Mouse (Mus musculus): ENCODE results near the gene Zfp57. TPM values are rescaled to one million over a fixed set of nuclear protein-coding genes. Genes with fewer than 3 reads are reported as not detected.

The Zfp57 gene
- total RNA-seq, 1 experiment from 2014 or later, result 3.8 TPM

DNA sequence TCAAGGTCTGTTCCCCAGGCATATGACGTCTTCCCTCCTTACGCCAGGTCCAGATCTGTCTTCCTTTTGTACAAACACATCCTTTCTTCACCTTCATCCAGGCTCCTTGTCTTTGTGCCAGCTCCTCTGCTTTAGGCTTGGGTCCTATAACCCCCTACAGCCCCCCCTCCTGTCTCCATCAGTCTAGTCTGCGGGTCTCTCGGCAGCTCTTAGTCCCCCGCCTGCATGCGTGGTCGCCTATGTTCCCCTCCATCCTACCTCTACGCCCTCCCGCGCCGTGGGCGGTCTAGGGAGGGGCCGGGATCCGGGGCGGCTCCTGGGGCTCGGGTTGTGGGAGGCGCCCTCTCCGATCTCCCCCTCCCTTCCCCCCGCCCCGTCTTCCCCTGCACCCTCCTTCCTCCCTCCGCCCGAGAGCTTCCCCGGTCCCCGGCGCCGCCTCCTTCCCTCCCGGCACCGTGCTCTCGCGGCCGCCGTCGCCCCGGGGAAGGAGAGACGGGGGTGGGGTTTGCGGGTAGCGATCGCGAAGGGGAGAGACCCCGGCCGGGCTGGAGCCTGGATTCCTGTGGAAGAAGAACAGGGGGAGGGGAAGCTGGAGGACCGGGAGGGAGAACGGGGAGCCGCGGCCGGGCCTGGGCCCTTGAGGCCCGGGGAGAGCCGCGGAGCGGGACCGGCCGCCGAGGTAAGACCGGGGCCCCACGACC is 44.8 kb downstream of the Zfp57 start, which contains the start of gene Gabbr1:
Gabbr1 (plus strand) TSS at position 356 of the 701 bp plus-strand sequence.
- peak; percentile 86 for DNase-seq

- peak; percentile 74 for DNase-seq
These were observed 45.5 kb downstream of the Zfp57 start for GRCm38 (mm10) chr17:37046312-37047112.

DNA sequence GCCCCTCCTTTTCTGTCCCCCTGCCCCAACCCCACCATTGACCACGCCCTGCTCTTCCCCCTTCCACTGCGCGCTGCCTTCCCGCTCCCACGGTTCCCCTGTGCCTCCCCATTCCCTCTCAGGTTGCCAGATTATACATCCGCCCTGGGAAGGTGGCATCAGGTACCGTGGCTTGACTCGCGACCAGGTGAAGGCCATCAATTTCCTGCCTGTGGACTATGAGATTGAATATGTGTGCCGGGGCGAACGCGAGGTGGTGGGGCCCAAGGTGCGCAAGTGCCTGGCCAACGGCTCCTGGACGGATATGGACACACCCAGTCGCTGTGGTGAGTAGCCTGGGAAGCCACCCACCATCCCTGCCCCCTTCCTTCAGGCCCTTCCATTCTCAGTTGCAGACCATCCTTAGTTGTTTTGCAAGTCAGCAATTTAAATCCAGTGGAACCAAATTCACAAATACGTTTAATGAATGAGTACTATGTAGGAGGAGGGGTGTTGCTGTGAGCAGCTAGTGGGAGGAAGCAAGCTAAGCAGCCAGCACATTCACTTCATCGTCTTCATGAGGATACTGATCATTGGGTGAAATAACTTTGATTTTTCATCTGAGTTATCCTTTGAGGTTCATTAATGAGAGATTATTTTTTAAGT is 46.5 kb downstream of the Zfp57 start:
- no peak for DNase-seq

DNA sequence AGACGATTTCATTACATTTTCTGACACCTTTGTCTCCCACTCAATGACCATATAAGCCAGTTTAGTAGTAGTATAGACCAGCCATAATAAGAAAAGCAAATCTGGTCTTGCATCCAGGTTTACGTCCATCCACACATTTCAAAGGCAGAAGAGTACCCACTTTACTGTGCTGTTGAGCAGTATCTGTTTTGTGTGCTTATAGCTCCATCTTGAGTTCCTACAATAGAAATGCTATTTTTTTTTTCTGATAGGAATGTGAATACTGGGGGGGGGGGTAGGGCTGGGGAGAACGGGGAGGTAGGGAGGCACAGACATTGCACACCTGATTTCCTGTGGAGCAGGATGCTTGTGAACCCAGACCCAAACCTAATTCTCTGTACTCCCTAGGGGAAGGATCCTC is 47.0 kb downstream of the Zfp57 start:
- DNase-seq, result no peak

- DNase-seq, result no peak
These were observed 47.4 kb downstream of the Zfp57 start for GRCm38 (mm10) chr17:37048383-37048782.

DNA sequence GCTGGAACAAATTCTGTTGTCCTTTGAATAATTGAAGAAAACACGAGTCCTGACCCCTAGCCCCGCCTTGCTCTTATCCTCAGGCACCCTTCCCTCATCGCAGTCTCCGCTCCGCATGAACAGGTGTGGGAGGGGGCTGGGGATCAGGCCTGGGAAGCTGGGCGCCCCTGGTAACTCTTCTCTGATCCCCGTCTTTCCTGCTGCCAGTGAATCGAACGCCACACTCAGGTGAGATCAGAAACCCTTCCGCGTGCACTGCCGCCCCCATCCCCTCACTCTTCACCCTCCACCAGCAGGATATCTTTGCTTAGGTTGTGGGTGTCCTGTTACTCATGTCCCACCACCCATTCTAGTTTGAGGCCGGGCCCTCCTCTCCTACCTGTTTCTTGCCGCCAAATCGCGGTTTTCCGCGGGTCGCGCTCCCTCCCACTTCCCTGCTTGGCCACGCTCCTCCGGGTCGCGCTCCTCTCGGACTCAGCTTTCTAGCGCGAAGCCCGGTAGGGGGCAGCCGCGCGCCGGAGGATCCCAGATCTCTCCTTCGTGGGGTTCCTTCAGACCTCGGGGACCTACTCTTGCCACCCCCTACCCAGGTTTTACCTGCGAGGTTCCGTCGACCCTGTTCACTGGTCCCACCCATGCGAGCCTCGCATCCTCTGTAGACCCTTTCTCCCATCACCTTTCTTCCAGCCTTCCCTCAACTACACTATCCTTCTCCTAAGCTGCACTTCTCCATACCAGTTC is 48.8 kb downstream of the Zfp57 start:
- peak; percentile 79 for DNase-seq

- peak; percentile 87 for DNase-seq
These were observed 49.4 kb downstream of the Zfp57 start for GRCm38 (mm10) chr17:37050399-37050798.

DNA sequence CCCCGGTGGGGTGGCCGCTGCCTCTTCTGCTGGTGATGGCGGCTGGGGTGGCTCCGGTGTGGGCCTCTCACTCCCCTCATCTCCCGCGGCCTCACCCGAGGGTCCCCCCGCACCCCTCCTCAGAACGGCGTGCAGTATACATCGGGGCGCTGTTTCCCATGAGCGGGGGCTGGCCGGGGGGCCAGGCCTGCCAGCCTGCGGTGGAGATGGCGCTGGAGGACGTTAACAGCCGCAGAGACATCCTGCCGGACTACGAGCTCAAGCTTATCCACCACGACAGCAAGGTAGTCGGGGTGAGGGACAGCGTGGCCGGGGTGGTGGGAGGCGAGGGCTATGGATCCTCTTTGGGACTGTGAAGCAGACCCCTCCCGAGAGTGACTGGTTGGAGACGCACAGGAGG is 49.9 kb downstream of the Zfp57 start:
- DNase-seq, result no peak

DNA sequence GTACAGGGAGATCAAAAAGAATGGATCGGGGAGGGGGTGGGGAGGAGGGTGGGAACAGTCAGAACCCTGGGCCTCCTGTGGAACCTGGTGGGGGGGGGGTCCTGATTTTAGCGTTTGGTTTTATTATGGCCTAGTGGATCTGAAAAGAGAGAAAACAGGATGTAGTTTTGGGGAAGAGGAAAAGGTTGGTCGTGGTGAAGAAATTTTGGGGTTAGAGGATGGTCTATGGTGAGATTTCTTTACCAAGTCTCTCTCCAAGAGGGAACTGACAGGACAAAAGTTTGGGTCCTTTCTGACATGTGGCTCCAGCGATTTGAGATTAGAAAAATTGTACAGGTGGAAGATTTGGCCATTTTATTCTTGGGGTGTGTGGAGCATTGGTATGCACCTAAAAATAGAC is 50.8 kb downstream of the Zfp57 start:
- no peak for DNase-seq

DNA sequence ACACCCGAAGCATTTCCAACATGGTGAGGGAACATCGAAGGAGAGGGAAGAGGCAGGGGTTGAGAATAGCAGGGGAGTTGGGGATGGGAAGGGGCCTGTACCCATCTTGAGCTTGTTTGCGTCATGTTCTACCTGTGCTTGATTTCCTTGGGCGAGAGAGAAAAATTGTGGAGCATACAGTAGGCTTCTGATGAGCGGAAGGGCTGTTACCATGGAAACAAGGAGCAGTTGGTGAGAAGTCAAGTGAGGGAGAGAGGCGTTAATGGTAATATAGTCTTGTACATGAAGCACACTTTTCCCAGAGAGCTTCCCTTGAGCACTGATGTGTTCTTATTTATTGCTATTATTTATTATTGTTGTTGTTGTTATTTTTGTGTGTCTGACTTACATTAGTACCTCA is 56.0 kb downstream of the Zfp57 start:
- no peak for DNase-seq

Other genes with a start within 250 kb of the Zfp57 start
- not detected in 2 replicates for gene H2-M10.5, start 228.3 kb upstream of the Zfp57 start, total RNA-seq (2021)
- gene H2-M10.6, start 189.0 kb upstream of the Zfp57 start, total RNA-seq (2021), result not detected in 2 replicates
- gene Trim26, start 164.0 kb upstream of the Zfp57 start, total RNA-seq (2021), result 69.2 and 77.1 TPM in 2 replicates
- not detected in 2 replicates for gene Trim15, start 134.0 kb upstream of the Zfp57 start, total RNA-seq (2021)
- gene Trim10, start 131.6 kb upstream of the Zfp57 start, total RNA-seq (2021), result 0.27 and 0.67 TPM in 2 replicates
- gene Trim40, start 111.0 kb upstream of the Zfp57 start, total RNA-seq (2021), result 0.61 TPM in 1 of 2 replicates, not detected in the other
- not detected in 2 replicates for gene Trim31, start 103.0 kb upstream of the Zfp57 start, total RNA-seq (2021)
- gene Rnf39, start 58.2 kb upstream of the Zfp57 start, total RNA-seq (2021), result 0.85 TPM in 1 of 2 replicates, not detected in the other
- 78.7 and 85.4 TPM in 2 replicates for gene Ppp1r11, start 49.4 kb upstream of the Zfp57 start, total RNA-seq (2021)
- gene Znrd1, start 42.6 kb upstream of the Zfp57 start, total RNA-seq (2021), result 33.8 and 41.3 TPM in 2 replicates
- 16.5 and 21.2 TPM in 2 replicates for gene Znrd1as, start 42.6 kb upstream of the Zfp57 start, total RNA-seq (2021)
- gene 2410137M14Rik, start 19.9 kb upstream of the Zfp57 start, total RNA-seq (2021), result not detected in 2 replicates
- not detected in 2 replicates for gene H2-M5, start 11.6 kb upstream of the Zfp57 start, total RNA-seq (2021)
- not detected in 2 replicates for gene Mog, start 22.2 kb downstream of the Zfp57 start, total RNA-seq (2021)
- 39.6 and 46.0 TPM in 2 replicates for gene Gabbr1, start 44.8 kb downstream of the Zfp57 start, total RNA-seq (2021)
- gene Olfr90, start 87.3 kb downstream of the Zfp57 start, total RNA-seq (2021), result not detected in 2 replicates
- gene Olfr91, start 97.1 kb downstream of the Zfp57 start, total RNA-seq (2021), result not detected in 2 replicates
- gene Olfr92, start 118.9 kb downstream of the Zfp57 start, total RNA-seq (2021), result not detected in 2 replicates
- not detected in 2 replicates for gene Olfr93, start 160.3 kb downstream of the Zfp57 start, total RNA-seq (2021)
- gene Ubd, start 192.7 kb downstream of the Zfp57 start, total RNA-seq (2021), result not detected in 2 replicates
- gene Olfr94, start 199.8 kb downstream of the Zfp57 start, total RNA-seq (2021), result not detected in 2 replicates
- gene Olfr95, start 212.0 kb downstream of the Zfp57 start, total RNA-seq (2021), result not detected in 2 replicates
- not detected in 2 replicates for gene Olfr96, start 219.0 kb downstream of the Zfp57 start, total RNA-seq (2021)
- not detected in 2 replicates for gene Olfr97, start 236.2 kb downstream of the Zfp57 start, total RNA-seq (2021)

All from adrenal gland, postnatal 25 days (tissue).